Mouse (Mus musculus) hindbrain, embryonic 10.5 days (tissue): ENCODE measurements around the gene F7. TPM values are rescaled to one million over a fixed set of nuclear protein-coding genes. Genes with fewer than 3 reads are reported as not detected.

ENCODE experiments used
- DNase-seq: peaks from one replicate; pipeline ENCODE4 v3.0.0-alpha.2; 2017; ENCODE audit warnings: low spot score
- H3K27ac ChIP-seq: fragments of 300-500 bp; sonication (generic); 2 replicates; pipeline ENCODE4 v1.5.1; 2016; ENCODE audit warnings: mild to moderate bottlenecking, moderate library complexity
- H3K27me3 ChIP-seq: fragments of 300-500 bp; sonication (generic); 2 replicates; pipeline ENCODE4 v1.6.1; 2016; ENCODE audit warnings: mild to moderate bottlenecking; ENCODE audit not compliant: poor library complexity, insufficient read depth, severe bottlenecking
- H3K36me3 ChIP-seq: fragments of 300-500 bp; sonication (generic); 2 replicates; pipeline ENCODE4 v1.6.1; 2016; ENCODE audit warnings: mild to moderate bottlenecking, moderate library complexity
- H3K4me1 ChIP-seq: fragments of 300-500 bp; sonication (generic); replicated peaks from 2 replicates; pipeline ENCODE4 v1.6.1; 2016; ENCODE audit warnings: mild to moderate bottlenecking
- H3K4me3 ChIP-seq: fragments of 300-500 bp; sonication (generic); 2 replicates; pipeline ENCODE4 v1.5.1; 2016; ENCODE audit warnings: mild to moderate bottlenecking, moderate library complexity
- H3K9me3 ChIP-seq: fragments of 300-500 bp; sonication (generic); 2 replicates; pipeline ENCODE4 v1.6.1; 2016; ENCODE audit warnings: mild to moderate bottlenecking, moderate library complexity
- WGBS: fragments of 180-500 bp; shearing (Covaris S2); methylation state at CpG from one replicate; pipeline ENCODE4 v1.1.7; 2016; 5-methylcytosine and 5-hydroxymethylcytosine counted together
- polyA plus RNA-seq: library from polyadenylated mRNA; unstranded; fragments of >200 nt; fragmentation: Nextera tagmentation; extraction: Ambion mirVana; gene quantifications from 2 replicates; pipeline ENCODE4 v1.2.1, GENCODE M21; 2016

The F7 gene
- polyA plus RNA-seq, 1 experiment from 2014 or later = 0.10 TPM

DNA sequence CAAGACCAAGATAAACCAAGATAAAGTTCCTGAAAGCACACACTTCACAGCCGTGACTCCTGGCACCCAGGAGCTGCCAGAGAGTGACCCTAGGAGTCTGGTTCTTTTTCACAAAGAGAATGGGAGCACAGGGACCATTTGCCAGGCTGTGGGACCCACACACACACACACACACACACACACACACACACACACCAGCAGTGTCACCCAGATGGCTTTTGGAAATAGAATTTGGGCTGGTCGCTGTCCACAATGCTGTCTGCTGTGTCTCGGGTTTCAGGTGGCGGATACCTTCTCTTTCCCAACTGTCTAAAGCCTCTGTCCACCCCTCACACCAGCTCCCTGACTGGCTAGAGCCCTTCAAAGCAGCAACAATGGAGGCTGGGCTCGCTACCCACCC is 31.4 kb upstream of the F7 start:
- Histone ChIP-seq H3K27ac (no peak overlapping the region), H3K4me1 (peaks cover 12% of the 10 kb centered on the region), H3K27me3 (no peaks in the 10 kb centered on the region), H3K4me3 (no peak overlapping the region), H3K36me3 (peaks cover 75% of the 10 kb centered on the region), H3K9me3 (no peaks in the 10 kb centered on the region)
- no peak for DNase-seq
- 79% methylated on average over 5 of the region's 5 CpGs for WGBS

DNA sequence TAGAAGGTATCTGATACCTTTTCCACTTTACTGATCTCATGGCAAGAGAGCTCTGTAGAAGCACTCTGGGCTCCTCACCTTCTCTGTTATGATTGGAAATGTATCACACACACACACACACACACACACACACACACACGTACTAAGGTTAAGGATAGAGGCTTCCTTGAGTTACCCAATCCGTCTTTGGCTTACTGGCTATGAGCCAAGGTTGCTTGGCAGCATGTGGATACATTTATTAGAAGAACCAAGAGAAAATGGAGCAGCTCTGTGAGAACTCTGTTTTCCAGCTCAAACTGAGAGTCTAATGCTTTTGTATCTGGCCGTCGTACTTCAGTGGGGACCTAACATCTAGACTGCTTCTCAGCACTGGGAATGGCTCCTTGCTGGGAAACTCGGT is 30.4 kb upstream of the F7 start:
- no peaks in the 10 kb centered on the region for H3K27me3 ChIP-seq
- H3K4me1 ChIP-seq = peaks cover 12% of the 10 kb centered on the region
- 80% methylated on average over 5 of the region's 5 CpGs for WGBS
- H3K4me3 ChIP-seq = no peak overlapping the region
- no peak for DNase-seq
- H3K9me3 ChIP-seq = no peaks in the 10 kb centered on the region
- peaks cover 85% of the 10 kb centered on the region for H3K36me3 ChIP-seq
- H3K27ac ChIP-seq = no peak overlapping the region

DNA sequence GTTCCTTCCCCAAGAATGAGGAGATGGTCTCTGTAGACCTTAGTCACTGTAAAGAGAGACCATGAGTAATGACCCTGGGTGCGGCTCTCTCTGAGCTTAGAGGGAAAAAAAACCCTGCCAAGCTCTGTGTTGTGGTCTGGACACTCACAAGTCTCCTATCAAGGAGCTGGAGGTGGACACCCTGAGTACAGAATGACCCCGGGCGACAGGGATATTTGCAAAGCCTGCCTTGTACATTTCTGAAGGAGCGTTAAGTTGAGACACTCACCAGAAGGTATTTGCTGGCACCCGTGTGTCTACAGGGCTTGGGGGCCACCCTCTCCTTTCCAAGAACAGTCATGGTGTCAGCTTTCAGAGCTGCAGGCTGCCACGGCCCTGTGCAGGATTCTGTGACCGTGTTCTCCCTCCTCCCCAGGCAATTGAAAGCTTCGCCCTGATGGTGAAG is 29.0 kb upstream of the F7 start:
- H3K4me1 ChIP-seq = peaks cover 12% of the 10 kb centered on the region
- H3K27me3 ChIP-seq = no peaks in the 10 kb centered on the region
- no peak overlapping the region for H3K4me3 ChIP-seq
- H3K27ac ChIP-seq = 0 out of 2 replicates have a peak overlapping the region, but pooled peaks have one; percentile 41
- 64% methylated on average over 8 of the region's 8 CpGs for WGBS
- DNase-seq = no peak
- no peaks in the 10 kb centered on the region for H3K9me3 ChIP-seq
- H3K36me3 ChIP-seq = peaks cover 89% of the 10 kb centered on the region

DNA sequence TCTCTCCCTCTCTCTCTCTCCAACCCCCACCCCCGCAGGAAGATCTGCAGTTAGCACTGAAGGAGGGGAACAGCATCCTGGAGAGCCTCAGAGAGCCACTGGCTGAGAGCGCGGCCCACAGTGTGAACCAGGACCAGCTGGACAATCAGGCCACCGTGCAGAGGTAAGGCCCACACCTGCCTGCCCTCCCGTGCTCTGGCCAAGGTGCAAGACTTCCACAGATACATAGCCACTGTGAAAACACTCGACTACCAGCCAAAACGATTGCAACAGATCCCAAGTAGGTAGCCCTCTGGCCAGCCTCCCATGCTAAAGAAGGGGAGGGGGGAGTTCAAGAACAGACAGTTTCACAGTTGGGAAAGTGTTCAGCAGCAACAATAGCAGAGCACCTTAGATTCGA is 27.5 kb upstream of the F7 start:
- Histone ChIP-seq H3K36me3 (peaks cover 93% of the 10 kb centered on the region), H3K4me1 (peaks cover 12% of the 10 kb centered on the region), H3K27ac (no peak overlapping the region), H3K27me3 (no peaks in the 10 kb centered on the region), H3K4me3 (no peak overlapping the region), H3K9me3 (no peaks in the 10 kb centered on the region)
- 87% methylated on average over 8 of the region's 8 CpGs for WGBS
- DNase-seq = no peak

DNA sequence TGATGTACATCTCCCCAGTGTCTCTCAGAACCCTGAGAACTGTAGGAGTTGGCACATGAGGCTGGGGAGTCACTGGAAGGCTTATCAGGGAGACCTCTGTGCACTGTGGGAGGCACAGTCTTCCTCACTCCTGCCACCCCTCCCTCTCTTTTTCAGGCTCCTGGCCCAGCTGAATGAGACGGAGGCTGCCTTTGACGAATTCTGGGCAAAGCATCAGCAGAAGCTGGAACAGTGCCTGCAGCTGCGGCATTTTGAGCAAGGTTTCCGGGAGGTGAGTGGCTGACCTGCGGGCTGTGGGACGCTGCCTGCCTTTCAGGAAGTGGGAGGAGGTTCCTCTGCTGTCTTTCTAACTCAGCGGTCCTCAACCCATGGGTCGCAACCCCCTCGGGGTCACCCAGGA is 26.0 kb upstream of the F7 start:
- H3K9me3 ChIP-seq = no peaks in the 10 kb centered on the region
- H3K36me3 ChIP-seq = peaks cover 94% of the 10 kb centered on the region
- H3K27ac ChIP-seq = no peak overlapping the region
- H3K27me3 ChIP-seq = no peaks in the 10 kb centered on the region
- H3K4me1 ChIP-seq = peaks cover 12% of the 10 kb centered on the region
- no peak overlapping the region for H3K4me3 ChIP-seq
- 90% methylated on average over 9 of the region's 9 CpGs for WGBS
- DNase-seq = no peak

DNA sequence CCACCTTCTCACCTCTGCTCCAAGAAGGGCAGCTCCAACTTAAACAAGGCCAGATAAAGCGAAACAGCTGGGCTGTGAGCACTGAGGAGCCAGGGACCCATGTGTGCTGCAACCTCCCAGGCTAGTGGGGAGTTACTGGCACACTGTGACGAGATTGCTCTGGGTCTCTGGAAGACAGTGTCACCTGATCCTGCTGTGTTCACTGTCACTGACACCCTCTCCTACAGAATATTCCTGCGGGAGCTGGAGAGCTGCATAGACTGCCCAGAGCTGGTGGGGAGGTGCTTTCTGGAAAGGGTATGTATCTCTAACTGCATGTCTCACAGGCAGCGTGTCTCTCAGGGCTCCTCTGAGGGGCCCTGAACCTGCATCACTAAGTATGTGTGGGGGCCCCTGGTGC is 18.4 kb upstream of the F7 start:
- H3K4me3 ChIP-seq = no peak overlapping the region
- no peak overlapping the region for H3K27ac ChIP-seq
- peaks cover 11% of the 10 kb centered on the region for H3K9me3 ChIP-seq
- 72% methylated on average over 4 of the region's 4 CpGs for WGBS
- H3K36me3 ChIP-seq = peaks cover 99% of the 10 kb centered on the region
- no peaks in the 10 kb centered on the region for H3K4me1 ChIP-seq
- DNase-seq = no peak
- no peaks in the 10 kb centered on the region for H3K27me3 ChIP-seq

DNA sequence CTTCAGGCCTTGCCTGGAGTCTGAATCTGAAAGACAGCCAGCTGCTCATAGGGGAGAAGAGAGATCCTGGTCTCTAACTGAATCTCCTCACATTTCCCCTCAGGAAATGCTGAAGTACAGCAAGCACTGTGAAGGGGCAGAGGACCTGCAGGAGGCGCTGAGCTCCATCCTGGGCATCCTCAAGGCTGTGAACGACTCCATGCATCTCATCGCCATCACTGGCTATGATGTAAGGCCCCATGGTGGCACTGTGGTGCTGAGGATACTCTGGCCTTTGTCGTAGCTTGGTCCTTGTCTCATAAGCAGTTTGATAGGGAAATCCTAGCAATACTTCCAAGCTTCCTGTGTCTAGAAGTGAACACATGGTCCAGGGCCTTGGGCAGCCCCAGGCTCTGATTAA is 15.5 kb upstream of the F7 start:
- Histone ChIP-seq H3K9me3 (peaks cover 11% of the 10 kb centered on the region), H3K4me3 (no peak overlapping the region), H3K27me3 (no peaks in the 10 kb centered on the region), H3K36me3 (peaks cover 99% of the 10 kb centered on the region), H3K27ac (no peak overlapping the region), H3K4me1 (no peaks in the 10 kb centered on the region)
- DNase-seq = no peak
- WGBS = 65% methylated on average over 4 of the region's 4 CpGs

DNA sequence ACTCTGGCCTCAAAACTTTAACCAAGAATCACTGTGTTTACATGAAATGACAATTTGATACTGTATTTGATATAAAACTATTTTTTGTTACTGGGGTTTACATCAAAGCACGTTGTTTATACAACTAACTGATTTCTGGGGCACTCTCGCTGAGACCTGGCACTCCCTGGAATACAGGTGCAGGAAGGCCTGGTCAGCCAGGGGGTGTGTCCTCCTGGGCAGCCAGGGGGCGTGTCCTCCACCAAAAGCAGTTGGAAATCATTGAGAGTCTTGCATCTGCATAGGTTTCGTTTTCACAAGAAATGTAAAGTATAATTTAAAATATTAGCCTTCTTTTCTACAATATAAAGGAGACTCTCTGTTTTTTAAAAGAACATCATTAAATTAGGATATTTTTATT is 6.3 kb upstream of the F7 start:
- H3K9me3 ChIP-seq = no peaks in the 10 kb centered on the region
- H3K36me3 ChIP-seq = peaks cover 61% of the 10 kb centered on the region
- no peak for DNase-seq
- no peak overlapping the region for H3K27ac ChIP-seq
- H3K27me3 ChIP-seq = no peaks in the 10 kb centered on the region
- WGBS = 61% methylated on average over 4 of the region's 4 CpGs
- H3K4me3 ChIP-seq = no peak overlapping the region
- no peaks in the 10 kb centered on the region for H3K4me1 ChIP-seq

DNA sequence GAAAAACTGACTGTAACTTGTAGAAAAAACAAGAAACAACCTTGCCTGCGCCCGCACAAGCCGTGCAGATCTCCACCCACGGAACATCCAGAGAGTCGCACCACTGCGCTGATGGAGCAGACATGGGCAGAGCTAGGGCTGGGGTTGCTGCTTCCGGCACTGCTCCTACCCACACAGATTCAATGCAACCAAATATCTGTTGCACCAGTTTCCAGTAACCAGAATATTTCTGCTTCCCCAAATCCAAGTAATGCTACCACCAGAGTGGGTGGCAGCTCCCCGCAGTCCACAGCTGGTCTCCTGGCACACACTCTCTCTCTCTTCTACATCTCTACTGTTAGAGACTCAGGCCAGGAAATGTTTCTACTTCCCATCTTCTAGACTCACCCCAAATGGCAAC is 4.0 kb upstream of the F7 start:
- 96% methylated on average over 8 of the region's 8 CpGs for WGBS
- H3K27ac ChIP-seq = no peak overlapping the region
- H3K9me3 ChIP-seq = no peaks in the 10 kb centered on the region
- no peaks in the 10 kb centered on the region for H3K27me3 ChIP-seq
- H3K4me1 ChIP-seq = peaks cover 14% of the 10 kb centered on the region
- no peak for DNase-seq
- H3K4me3 ChIP-seq = no peak overlapping the region
- peaks cover 42% of the 10 kb centered on the region for H3K36me3 ChIP-seq

DNA sequence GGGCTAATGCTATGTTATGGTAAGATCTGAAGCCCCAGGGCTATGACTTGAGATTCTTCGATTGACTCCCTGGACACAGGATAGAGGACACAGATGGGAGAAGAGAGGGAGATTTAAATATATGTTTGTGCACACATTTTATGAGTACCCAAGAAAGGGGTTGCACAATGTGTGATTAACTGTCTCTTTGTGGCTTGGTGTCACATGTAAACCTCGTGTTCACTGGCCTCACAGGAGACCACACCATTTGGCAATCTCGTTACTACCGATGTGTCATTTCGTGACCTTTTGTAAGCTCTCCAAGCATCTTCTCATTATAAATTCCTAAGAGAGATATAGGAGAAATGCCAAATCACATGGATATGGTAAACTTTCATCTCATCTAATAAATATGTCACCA is 1.8 kb downstream of the F7 start:
- Histone ChIP-seq H3K4me3 (no peak overlapping the region), H3K4me1 (peaks cover 14% of the 10 kb centered on the region), H3K27ac (no peak overlapping the region), H3K36me3 (no peaks in the 10 kb centered on the region), H3K27me3 (no peaks in the 10 kb centered on the region), H3K9me3 (no peaks in the 10 kb centered on the region)
- WGBS = 89% methylated on average over 5 of the region's 5 CpGs
- no peak for DNase-seq

DNA sequence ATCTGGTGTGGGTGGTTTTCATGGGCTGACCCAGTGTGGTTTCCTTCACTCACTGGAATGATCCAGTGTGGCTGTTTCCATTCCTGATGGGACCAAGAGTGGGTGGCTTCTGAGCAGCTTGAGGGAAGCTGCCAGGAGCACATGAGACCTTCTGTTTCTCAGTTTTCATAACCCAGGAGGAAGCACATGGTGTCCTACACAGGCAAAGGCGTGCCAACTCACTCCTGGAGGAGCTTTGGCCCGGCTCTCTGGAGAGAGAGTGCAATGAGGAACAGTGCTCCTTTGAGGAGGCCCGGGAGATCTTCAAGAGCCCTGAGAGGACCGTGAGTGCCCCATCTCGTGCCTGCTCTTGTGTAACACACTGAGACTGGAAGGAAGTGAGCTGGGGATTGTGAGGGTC is 2.6 kb downstream of the F7 start:
- Histone ChIP-seq H3K27me3 (no peaks in the 10 kb centered on the region), H3K27ac (no peak overlapping the region)
- 80% methylated on average over 5 of the region's 5 CpGs for WGBS

DNA sequence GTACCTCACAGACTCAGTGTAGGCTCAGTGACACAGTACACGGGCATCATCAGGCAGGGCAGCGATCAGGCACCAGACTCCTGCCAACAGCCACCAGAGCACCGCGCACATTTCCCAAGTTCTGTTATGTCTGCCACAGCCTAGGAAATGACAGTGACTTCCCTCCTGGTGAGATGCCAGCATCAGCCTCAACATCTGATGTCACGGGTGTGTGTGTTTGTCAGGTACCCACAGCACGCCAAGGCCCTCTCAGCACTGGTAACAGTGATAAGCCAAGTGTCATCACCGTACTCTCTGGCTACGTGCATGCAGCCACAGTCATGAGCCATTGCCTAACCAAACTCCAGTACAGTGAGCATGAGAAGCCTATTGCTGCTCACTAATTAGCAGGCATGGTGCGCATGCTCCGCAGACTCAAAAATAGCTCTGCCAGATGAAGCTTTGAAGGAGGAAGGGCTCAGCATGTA is 10.5 kb downstream of the F7 start:
- H3K4me1 ChIP-seq = peaks cover 32% of the 10 kb centered on the region
- no peaks in the 10 kb centered on the region for H3K27me3 ChIP-seq
- H3K4me3 ChIP-seq = no peak overlapping the region
- DNase-seq = no peak
- no peak overlapping the region for H3K27ac ChIP-seq
- no peaks in the 10 kb centered on the region for H3K9me3 ChIP-seq
- H3K36me3 ChIP-seq = no peaks in the 10 kb centered on the region
- WGBS = 93% methylated on average over 10 of the region's 10 CpGs

More for the DNA sequence above, 2.6 kb downstream of the F7 start:
- Histone ChIP-seq H3K36me3 (no peaks in the 10 kb centered on the region), H3K4me3 (no peak overlapping the region), H3K9me3 (no peaks in the 10 kb centered on the region), H3K4me1 (peaks cover 14% of the 10 kb centered on the region)
- DNase-seq = no peak

DNA sequence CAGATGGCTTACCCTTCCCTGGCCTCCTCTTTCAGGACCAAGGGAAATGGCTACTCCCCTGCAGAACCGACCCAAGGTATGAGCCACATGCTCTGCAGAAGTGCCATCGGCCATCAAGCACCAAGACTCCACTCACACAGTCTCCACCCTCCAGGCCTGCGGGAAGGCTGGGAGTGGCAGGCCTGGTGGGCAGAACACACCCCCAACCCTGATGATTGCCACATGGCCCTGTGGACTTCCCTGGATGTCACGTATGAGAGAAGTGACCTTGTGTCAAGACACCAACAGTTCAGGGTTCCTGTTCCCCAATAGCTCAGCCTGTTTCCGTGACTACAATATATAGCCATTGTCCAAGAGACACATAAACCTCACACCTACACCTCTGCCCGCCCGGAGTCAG is 11.2 kb downstream of the F7 start, which contains the start of gene F10:
TSS of gene F10 (plus strand) at position 294 of the 400 bp plus-strand sequence.
- Histone ChIP-seq H3K4me1 (peaks cover 32% of the 10 kb centered on the region), H3K9me3 (no peaks in the 10 kb centered on the region), H3K27ac (peak within 1 kb of the TSS; percentile 72), H3K36me3 (no peaks in the 10 kb centered on the region), H3K27me3 (no peaks in the 10 kb centered on the region), H3K4me3 (no peak within 1 kb of the TSS)
- 74% methylated on average over 7 of the region's 7 CpGs for WGBS
- DNase-seq = no peak

DNA sequence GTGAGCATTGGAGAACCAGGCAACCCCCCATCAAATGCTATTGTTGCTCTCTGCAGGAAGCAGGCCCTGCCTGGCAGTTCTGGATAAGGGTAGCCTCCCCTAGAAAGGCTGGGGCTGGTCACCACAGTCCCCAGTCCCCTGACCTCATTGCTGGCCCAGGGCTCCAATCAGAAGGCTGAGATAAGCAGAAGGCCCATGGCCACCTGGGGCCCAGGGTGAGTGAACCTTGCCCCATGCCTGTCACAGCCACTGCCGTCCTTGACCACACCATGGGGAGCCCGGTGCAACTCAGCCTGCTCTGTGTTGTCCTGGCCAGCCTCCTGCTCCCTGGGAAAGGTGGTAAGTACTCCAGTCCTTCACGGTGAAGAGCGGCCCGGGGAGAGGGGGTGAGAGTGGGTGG is 11.7 kb downstream of the F7 start:
- no peak overlapping the region for H3K4me3 ChIP-seq
- H3K36me3 ChIP-seq = no peaks in the 10 kb centered on the region
- H3K4me1 ChIP-seq = peaks cover 32% of the 10 kb centered on the region
- peak; percentile 19 for DNase-seq
- no peaks in the 10 kb centered on the region for H3K27me3 ChIP-seq
- H3K9me3 ChIP-seq = no peaks in the 10 kb centered on the region
- 25% methylated on average over 5 of the region's 5 CpGs for WGBS
- peak overlapping the region; percentile 72 for H3K27ac ChIP-seq
